Mouse (Mus musculus) thymus, postnatal 14 days (tissue): ENCODE measurements at regions not wholly inside any gene's neighbourhood (a gene's known extent, or its start where the extent isn't known, plus 50 kb on each side); places are given as distances from the start of the nearest gene placed in this dataset.
A peak's percentile ranks its signal among the peaks of the same experiment; 100 is the strongest.

Experiments used
- DNase-seq: peaks from one replicate; pipeline ENCODE4 v3.0.0; 2021

DNA sequence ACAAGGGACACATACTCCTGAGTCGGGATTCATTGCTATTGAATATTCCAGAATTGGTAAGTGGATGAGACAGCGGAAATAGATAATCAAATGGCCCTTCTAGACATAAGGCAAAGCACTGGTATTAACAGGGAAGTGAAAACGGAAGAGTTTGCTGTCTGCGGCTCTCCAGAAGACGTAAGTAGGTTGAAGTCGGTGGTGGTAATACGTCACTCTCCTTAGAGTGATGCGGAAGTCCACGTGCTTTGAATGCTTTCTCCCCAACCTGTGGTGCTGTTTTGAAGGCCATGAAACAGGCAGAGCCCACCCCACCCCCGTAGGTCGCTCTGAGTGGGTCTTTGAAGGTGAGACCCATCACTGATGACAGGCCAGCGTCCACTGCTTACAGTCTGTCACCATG is 308.0 kb upstream of the Tbx3 start:
- DNase-seq, result no peak

DNA sequence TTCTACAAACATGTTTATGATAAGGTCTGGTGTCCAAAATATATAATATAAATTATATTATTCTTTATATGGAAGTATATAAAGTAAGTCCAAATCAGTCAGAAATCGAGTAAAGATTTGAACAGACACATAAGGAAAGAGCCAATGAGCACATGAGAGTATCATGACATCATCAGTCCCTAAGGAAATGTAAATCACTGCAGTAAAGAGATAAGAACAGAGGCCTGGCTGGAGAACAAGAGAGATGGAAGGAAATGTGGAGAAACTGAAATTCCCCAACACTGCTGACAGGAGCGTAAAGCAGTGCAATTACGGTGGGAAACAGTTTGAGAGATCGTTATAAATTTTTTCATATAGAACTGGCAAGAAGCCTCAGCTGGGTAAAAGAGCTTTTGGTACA is 306.2 kb upstream of the Tbx3 start:
- no peak for DNase-seq

DNA sequence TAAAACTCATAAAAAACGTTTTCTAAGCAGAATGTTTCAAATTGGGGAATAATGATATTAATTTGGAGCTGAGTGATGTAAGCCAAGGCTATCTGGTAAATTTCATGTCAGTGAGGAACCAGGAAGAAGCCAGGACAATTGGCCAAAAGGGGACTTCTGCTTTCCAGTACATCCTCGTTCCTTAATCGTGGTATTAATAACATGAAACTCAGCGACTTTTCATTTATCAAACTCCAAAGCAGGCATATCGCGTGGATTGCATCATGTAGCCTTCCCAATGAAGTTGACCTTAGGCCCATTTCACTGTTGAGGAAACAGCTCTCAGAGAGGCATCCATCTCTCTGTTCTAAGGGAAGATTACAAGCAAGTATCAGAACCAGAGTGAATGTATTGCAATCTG is 305.3 kb upstream of the Tbx3 start:
- no peak for DNase-seq

DNA sequence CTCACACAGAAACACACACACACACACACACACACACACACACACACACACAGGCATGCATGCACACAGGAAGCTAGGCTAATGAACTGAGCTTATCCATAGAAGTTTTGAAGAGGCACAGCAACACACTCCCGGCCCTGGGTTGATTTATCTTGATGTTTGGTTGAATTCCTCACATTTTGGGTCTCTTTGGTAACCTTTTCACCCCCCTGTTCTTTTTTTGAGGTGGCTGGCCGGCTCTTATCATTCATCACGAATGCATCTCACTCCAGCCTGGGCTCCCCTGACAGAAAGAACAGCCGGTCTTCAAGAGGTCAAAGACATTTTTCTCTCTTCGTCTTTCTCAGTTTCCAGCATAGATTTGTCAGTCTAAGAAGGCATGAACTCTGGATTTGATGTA is 304.2 kb upstream of the Tbx3 start:
- no peak for DNase-seq

DNA sequence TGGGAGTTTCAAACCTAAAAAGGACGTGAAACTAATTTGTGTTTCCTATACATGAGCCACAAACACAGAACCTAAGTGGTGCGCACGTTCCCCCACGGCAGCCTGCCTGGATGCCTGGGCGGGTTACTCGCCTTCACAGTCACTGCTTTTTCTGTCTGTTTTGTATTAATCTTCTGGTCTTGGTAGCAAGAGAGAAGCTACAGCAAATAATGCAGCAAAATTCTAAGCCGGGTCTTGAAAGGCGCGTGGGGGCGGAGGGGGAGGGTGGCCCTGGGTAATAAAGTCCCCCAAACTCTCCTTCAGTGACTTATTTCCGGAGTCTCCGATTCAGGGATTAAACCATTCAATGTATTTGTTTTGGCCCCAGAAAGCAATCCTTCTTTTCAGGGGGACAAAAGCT is 300.0 kb upstream of the Tbx3 start:
- DNase-seq, result no peak

DNA sequence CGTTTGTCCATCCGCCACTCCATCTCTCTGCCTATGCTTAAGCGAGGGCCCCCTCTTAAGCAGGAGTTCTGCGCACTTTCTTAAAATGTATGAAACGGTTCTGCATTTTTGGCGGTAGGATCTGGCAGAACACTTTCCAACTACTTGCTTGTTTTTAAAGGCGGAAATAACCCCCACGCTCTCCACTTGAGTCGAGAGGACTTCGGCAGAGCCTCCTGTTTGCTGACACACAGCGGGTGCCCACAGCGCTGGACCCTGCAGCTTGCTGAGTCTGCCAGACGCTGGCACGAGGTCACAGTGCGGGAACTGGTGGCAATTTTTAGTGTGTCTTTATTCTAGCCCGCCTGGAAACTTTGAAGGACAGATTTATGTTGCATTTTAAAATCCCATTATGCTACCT is 299.5 kb upstream of the Tbx3 start:
- DNase-seq, result no peak

DNA sequence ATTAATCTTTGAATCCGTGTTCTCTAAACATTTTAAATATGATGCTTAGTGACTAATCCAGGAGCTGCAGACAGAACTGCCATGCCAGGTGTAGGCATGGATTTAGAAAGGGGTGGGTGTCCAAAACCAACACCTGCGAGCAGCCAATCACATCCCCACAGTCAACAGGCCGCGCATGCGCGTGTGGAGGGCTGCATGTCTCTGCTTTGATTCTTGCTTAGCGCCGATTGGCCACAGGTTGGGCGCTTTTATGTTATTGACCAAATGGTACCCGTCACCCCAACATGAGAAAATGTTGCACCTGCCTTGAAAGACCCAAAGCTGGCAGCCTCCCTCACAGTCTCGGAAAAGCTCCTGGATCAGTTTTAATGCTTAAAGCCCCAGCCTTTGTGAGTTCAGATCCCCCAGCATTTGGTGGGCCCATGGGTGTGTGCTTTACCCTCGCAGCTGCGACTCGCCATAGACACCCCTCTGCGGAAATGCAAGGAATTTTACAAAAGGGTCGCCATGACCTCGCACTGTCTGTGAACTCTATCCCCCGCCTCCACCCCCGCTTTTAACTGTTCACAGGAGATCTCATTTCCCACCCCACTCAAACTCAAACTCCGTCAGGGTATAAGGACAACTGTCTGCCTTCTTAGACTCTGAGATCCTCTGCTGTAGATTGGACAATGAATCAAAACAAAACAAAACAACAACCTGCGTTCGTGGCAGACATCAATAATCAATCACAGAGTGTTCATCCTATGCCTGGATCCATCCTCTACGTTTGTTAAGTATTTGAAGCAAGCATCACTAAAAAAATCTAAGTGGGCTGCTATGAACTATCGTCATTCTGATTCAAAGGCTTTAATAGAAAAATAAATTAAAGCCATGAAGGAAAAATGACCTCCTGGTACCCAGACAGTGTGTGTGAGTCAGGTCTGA is 296.4 kb upstream of the Tbx3 start:
- no peak for DNase-seq

GRCm38 (mm10) chr5:119374861-119375260 is 295.6 kb upstream of the Tbx3 start:
- no peak for DNase-seq

GRCm38 (mm10) chr5:119378261-119378660 is 292.2 kb upstream of the Tbx3 start:
- DNase-seq, result no peak

DNA sequence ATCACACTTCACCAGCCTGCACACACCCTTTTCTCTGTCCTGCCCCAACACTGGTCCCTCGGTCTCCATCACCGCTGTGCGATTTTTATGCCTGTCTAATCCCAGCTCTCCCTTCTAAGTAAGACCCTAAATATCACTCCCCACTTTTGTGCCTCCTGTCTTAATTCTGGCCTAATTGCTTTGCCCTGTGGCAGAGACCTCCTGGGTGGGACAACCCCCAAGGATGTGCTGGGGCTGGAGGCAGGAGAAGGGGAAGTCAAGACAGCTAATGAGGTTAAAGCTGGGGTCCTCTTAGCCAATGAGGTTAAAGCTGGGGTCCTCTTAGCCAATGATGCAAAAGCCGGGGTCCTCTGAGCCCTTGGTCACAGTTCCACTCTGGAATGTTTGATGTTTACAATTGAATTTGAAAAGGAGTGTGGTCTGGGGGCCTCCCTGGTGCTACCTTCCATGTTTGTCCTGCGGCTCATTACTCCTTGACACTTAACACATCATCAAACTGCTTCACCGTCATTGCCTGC is 290.5 kb upstream of the Tbx3 start:
- DNase-seq, result no peak

DNA sequence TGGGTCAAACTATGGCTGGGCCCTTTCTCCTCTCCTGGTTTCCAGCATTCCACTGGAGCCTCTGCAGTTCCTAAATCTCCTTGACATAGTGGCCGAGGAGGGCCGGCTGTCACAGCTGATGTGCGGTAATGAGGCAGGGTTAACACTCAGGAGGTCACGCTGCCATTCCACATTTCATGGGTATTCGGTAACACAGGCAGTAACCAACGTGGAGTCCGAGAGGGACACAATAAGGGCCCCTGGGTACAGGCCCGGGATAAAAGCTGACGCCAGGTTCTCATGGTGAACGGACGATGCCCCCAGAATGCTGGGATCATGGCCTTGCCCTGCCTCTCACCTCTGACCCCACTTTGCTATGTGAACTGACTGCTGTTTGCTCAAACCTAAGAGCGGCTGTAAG is 289.0 kb upstream of the Tbx3 start:
- DNase-seq, result no peak

DNA sequence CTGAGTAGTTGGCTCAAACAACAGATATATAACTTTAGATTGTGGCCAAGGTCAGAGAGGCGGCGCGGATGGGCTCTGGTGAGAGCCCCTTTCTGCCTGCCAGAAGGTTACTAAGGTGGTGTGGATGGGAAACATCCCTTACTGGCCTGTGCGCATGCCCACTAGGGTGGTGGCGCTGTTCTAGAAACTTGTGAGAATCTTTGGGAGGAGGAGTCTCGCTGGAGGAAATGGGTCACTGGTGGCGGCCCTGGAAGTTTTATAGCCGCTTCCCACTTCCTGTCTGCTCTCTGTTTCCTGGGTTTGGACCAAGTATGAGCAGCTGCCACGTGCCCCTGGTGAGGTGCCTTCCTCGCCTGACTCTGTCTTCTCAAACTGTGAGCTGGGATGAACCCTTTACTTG is 285.0 kb upstream of the Tbx3 start:
- DNase-seq, result no peak

DNA sequence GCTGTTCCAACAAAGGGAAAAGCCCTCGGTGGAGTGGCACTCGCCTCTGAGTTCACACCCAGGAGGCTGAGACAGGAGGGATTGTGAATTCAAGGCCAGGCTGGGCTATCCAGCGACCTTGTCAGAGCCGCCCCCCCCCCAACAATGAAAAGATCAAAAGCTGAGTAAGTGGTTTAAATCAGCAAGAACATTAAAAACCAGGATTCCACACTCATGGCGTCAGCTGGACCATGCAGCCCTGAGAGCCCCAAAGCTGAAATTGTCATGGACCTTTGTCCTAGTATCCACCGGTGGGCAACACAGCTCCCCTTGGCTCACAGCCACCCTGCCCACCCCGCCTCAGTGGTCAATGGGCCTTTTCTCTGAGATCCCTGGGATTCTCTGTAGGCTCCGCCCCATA is 283.6 kb upstream of the Tbx3 start:
- no peak for DNase-seq

- DNase-seq, result no peak
Observed at GRCm38 (mm10) chr5:119387261-119387660, 283.2 kb upstream of the Tbx3 start.

- no peak for DNase-seq
Observed at GRCm38 (mm10) chr5:119388841-119389240, 281.6 kb upstream of the Tbx3 start.

GRCm38 (mm10) chr5:119389384-119389783 is 281.1 kb upstream of the Tbx3 start:
- DNase-seq, result no peak

- DNase-seq, result no peak
Observed at GRCm38 (mm10) chr5:119389857-119390256, 280.6 kb upstream of the Tbx3 start.

GRCm38 (mm10) chr5:119398475-119398874 is 272.0 kb upstream of the Tbx3 start:
- DNase-seq, result no peak

- DNase-seq, result peak; percentile 50
Observed at GRCm38 (mm10) chr5:119400223-119400935, 270.1 kb upstream of the Tbx3 start.

DNA sequence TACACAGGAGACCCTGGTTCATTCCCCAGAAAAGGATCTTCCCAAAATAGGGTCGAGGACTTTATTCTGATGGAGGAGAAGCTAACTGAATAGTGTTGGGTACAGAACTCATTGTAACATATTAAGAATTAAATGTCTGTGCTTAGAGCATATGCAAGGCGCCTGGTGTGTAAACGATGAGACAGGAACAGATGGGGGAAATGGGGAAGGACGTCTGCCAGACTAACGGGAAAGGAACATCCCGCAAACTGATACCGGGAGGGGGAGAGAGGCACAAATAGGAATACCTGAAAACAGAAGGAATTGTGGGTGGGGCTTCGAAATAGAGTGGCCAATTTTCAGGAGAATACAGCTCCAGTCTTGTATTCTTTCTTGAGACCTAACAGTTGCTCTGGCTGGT is 268.6 kb upstream of the Tbx3 start:
- no peak for DNase-seq

- no peak for DNase-seq
Observed at GRCm38 (mm10) chr5:119402651-119403050, 267.8 kb upstream of the Tbx3 start.

- no peak for DNase-seq
Observed at GRCm38 (mm10) chr5:119410966-119411365, 259.5 kb upstream of the Tbx3 start.

DNA sequence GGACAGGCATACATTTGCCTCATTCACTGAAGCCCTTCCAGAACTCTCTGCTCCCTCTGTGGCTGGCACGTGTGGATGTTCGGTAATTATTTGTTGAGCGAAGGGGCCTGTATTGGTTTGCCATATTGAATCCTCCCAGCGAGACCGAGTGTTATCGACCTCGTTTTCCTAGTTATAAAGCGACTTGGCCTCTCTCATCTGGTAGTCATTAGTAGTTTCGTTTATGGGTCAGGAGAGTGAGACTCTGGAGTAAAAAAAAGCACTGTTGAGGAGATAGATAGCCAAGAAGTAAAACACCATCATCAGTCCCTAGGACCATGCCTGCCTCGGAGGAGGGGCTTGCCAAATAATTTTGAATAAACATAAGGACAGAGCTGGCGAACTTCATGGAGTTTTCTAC is 254.6 kb upstream of the Tbx3 start:
- DNase-seq, result no peak

DNA sequence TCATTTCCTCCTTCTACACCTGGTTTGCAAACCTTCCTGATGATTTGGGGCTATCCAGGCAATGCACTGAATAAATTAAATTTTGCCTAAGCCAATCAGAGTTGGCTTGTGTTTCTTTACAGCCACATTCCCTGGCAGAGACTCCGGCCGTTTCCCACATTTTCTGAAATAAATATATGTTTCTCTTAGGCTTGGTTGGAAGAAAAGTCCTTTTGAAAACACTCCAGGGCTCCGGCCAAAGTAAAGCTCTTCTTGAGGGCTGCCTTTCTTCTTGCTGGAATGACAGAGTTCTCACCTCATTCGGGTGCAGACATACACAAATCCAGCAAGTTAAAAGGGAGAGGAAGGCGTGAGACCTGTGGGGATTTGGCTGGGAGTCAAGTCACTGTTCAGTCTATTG is 252.0 kb upstream of the Tbx3 start:
- no peak for DNase-seq
